Mouse (Mus musculus): Measurements from ENCODE around the gene Haus4.

The Haus4 gene

GRCm38 (mm10) chr14:54572122-54572521, 17.7 kb upstream of the Haus4 start:
- DNase-seq = no peak

GRCm38 (mm10) chr14:54569451-54570392, 15.3 kb upstream of the Haus4 start:
- peak; percentile 23 for DNase-seq

- peak; percentile 72 for DNase-seq
These were observed 14.4 kb upstream of the Haus4 start for GRCm38 (mm10) chr14:54568694-54569414.

- no peak for DNase-seq
These were observed 6.3 kb upstream of the Haus4 start for GRCm38 (mm10) chr14:54560527-54561242.

- no peak for DNase-seq
These were observed 2.9 kb upstream of the Haus4 start for GRCm38 (mm10) chr14:54557330-54557729.

GRCm38 (mm10) chr14:54553454-54553974, 902 bp downstream of the Haus4 start:
- DNase-seq = peak; percentile 41

- DNase-seq = no peak
These were observed 9.7 kb downstream of the Haus4 start for GRCm38 (mm10) chr14:54544703-54545102.

- DNase-seq = no peak
These were observed 13.6 kb downstream of the Haus4 start for GRCm38 (mm10) chr14:54540771-54541170.

- no peak for DNase-seq
These were observed 15.8 kb downstream of the Haus4 start for GRCm38 (mm10) chr14:54538580-54538979.

GRCm38 (mm10) chr14:54528446-54529111, 25.8 kb downstream of the Haus4 start:
- DNase-seq = peak; percentile 90

GRCm38 (mm10) chr14:54528007-54528393, 26.4 kb downstream of the Haus4 start:
- no peak for DNase-seq

- DNase-seq = peak; percentile 40
These were observed 27.0 kb downstream of the Haus4 start for GRCm38 (mm10) chr14:54527227-54528006.

- DNase-seq = no peak
These were observed 30.8 kb downstream of the Haus4 start for GRCm38 (mm10) chr14:54523600-54523999.

GRCm38 (mm10) chr14:54516710-54517310, 37.6 kb downstream of the Haus4 start:
- no peak for DNase-seq

GRCm38 (mm10) chr14:54509774-54510173, 44.6 kb downstream of the Haus4 start:
- no peak for DNase-seq

- DNase-seq = no peak
These were observed 51.3 kb downstream of the Haus4 start for GRCm38 (mm10) chr14:54503092-54503491.

- no peak for DNase-seq
These were observed 53.1 kb downstream of the Haus4 start for GRCm38 (mm10) chr14:54501365-54501764.

- DNase-seq = peak; percentile 72
These were observed 55.1 kb downstream of the Haus4 start for GRCm38 (mm10) chr14:54499330-54499729.

- DNase-seq = no peak
These were observed 57.7 kb downstream of the Haus4 start for GRCm38 (mm10) chr14:54496706-54497105.

- DNase-seq = peak; percentile 80
These were observed 60.2 kb downstream of the Haus4 start for GRCm38 (mm10) chr14:54494234-54494633.

- no peak for DNase-seq
These were observed 61.2 kb downstream of the Haus4 start for GRCm38 (mm10) chr14:54493236-54493635.

All from thymus, postnatal 14 days (tissue).